8 mouse cellular contexts compared by ENCODE assay signal in genomic region chr13:51424647-51425046, GRCm38 (mm10). TPM values are rescaled to one million over a fixed set of nuclear protein-coding genes. Genes with fewer than 3 reads are reported as not detected.
DNase-seq lines count a peak whose midpoint lies in the region; ATAC-seq and TF ChIP-seq lines count a peak whose summit lies in the region.

No protein-coding gene starts in this region.

- H3K36me3 ChIP-seq in embryonic facial prominence, embryonic 11.5 days (replicated peaks; ENCODE audit: control insufficient read depth, insufficient read depth, low read depth, low read length): peaks cover 2% of the 10 kb centered on the region
- no peaks in the 10 kb centered on the region for H3K36me3 ChIP-seq in intestine, postnatal 0 days (ENCODE audit: control insufficient read depth, insufficient read depth)
- no peaks in the 10 kb centered on the region for H3K36me3 ChIP-seq in small intestine, adult 2 months (ENCODE audit: control insufficient read depth, insufficient read depth, low read length)

- H3K4me3 ChIP-seq in embryonic facial prominence, embryonic 11.5 days (ENCODE audit: low read depth, low read length): no peak overlapping the region
- H3K4me3 ChIP-seq in intestine, postnatal 0 days (ENCODE audit: low read depth, low read length): no peak overlapping the region
- no peak overlapping the region for H3K4me3 ChIP-seq in small intestine, adult 2 months (ENCODE audit: low read depth, low read length)

- peak; percentile 70 for DNase-seq in CD4-positive, CD25-positive, alpha-beta regulatory T cell, adult 2 months (ENCODE audit: low read depth, low spot score)
- peak; percentile 26 to 52 for DNase-seq in spleen, adult 18-20 months
- no peak for DNase-seq in spleen, postnatal 36 days (ENCODE audit: low spot score in 2 of 2)
- peak; percentile 87 for DNase-seq in embryonic facial prominence, embryonic 11.5 days (ENCODE audit: low spot score)
- DNase-seq in lung, postnatal 10 days: peak; percentile 77

- no peaks in the 10 kb centered on the region for H3K9me3 ChIP-seq in embryonic facial prominence, embryonic 11.5 days (replicated peaks; ENCODE audit: control insufficient read depth, low read length)
- H3K9me3 ChIP-seq in intestine, postnatal 0 days (ENCODE audit: control insufficient read depth): no peaks in the 10 kb centered on the region

- no peak for ATAC-seq in CD4-positive, CD25-positive, alpha-beta regulatory T cell, adult 4 months
- ATAC-seq in embryonic facial prominence, embryonic 11.5 days (replicated peaks; ENCODE audit: insufficient number of reproducible peaks, low FRiP score, low TSS enrichment, low read depth): no peak
- peak; percentile 16; the same call in 1 of the 2 replicates for ATAC-seq in intestine, postnatal 0 days

- TF ChIP-seq CTCF in intestine, postnatal 0 days (IDR thresholded peaks at IDR 0.05; ENCODE audit: low read depth): peak; percentile 89
- peak; percentile 74; the same call in 1 of the 2 replicates for TF ChIP-seq CTCF in small intestine, adult 2 months (IDR thresholded peaks at IDR 0.05; ENCODE audit: extremely low read depth, insufficient read length, insufficient replicate concordance, low read depth, low read length)

- H3K27ac ChIP-seq in embryonic facial prominence, embryonic 11.5 days (replicated peaks; ENCODE audit: low read depth, low read length): no peak overlapping the region
- H3K27ac ChIP-seq in intestine, postnatal 0 days (ENCODE audit: low read depth, low read length): no peak overlapping the region
- no peak overlapping the region for H3K27ac ChIP-seq in small intestine, adult 2 months (ENCODE audit: insufficient read depth, low read depth, low read length)

- H3K4me1 ChIP-seq in embryonic facial prominence, embryonic 11.5 days (ENCODE audit: control insufficient read depth, insufficient read depth, low read length): no peaks in the 10 kb centered on the region
- H3K4me1 ChIP-seq in intestine, postnatal 0 days (replicated peaks; ENCODE audit: control insufficient read depth, insufficient read depth, low read length): no peaks in the 10 kb centered on the region
- H3K4me1 ChIP-seq in small intestine, adult 2 months (ENCODE audit: control insufficient read depth, insufficient read depth, insufficient read length, low read length): no peaks in the 10 kb centered on the region

- no peak overlapping the region for H3K4me2 ChIP-seq in embryonic facial prominence, embryonic 11.5 days (ENCODE audit: low read depth, low read length)
- no peak overlapping the region for H3K4me2 ChIP-seq in intestine, postnatal 0 days (replicated peaks; ENCODE audit: low read depth)

- H3K9ac ChIP-seq in embryonic facial prominence, embryonic 11.5 days (replicated peaks; ENCODE audit: low read length): no peak overlapping the region
- no peak overlapping the region for H3K9ac ChIP-seq in intestine, postnatal 0 days (ENCODE audit: low read depth, low read length)

- 15% methylated on average over 5 of the region's 5 CpGs for WGBS in embryonic facial prominence, embryonic 11.5 days
- 10% methylated on average over 5 of the region's 5 CpGs for WGBS in intestine, postnatal 0 days
- 12% methylated on average over 5 of the region's 5 CpGs for WGBS in small intestine, adult 2 months

- no peaks in the 10 kb centered on the region for H3K27me3 ChIP-seq in embryonic facial prominence, embryonic 11.5 days (ENCODE audit: control insufficient read depth, insufficient read depth, low read length)
- H3K27me3 ChIP-seq in intestine, postnatal 0 days (replicated peaks; ENCODE audit: control insufficient read depth, insufficient read depth, low read length): no peaks in the 10 kb centered on the region
- no peaks in the 10 kb centered on the region for H3K27me3 ChIP-seq in small intestine, adult 2 months (ENCODE audit: control insufficient read depth, insufficient read depth, low read length)

- no peak for TF ChIP-seq POLR2A in small intestine, adult 2 months (IDR thresholded peaks at IDR 0.05; ENCODE audit: low read depth, low read length)

RNA-seq across cellular contexts. Expression of gene S1pr3, which starts 16.2 kb away (rescaled TPM):
- polyA plus RNA-seq in CD4-positive, CD25-positive, alpha-beta regulatory T cell, adult 4 months (2017; shearing (Covaris generic)): not detected
- 96.6 and 102 TPM in 2 replicates for polyA plus RNA-seq in embryonic facial prominence, embryonic 11.5 days (2014; fragmentation: Nextera tagmentation; extraction: Ambion mirVana)
- polyA plus RNA-seq in intestine, postnatal 0 days (2015; fragmentation: Nextera tagmentation; extraction: Ambion mirVana): 10.5 and 11.8 TPM in 2 replicates
- polyA plus RNA-seq in small intestine, adult 2 months (2012; rRNA removed): 2.5 and 3.2 TPM in 2 replicates

Comparison
In these comparisons a context has a peak if more than half of its experiments do, and no peak if none do; other contexts are left out.
1. DNase-seq: peak in CD4-positive, CD25-positive, alpha-beta regulatory T cell, adult 2 months (single experiment), spleen, adult 18-20 months (2 of 2), embryonic facial prominence, embryonic 11.5 days (single experiment) and lung, postnatal 10 days (single experiment); none in spleen, postnatal 36 days (0 of 2).